Comparison of ENCODE assay signal across 20 mouse cellular contexts in the genomic region with DNA sequence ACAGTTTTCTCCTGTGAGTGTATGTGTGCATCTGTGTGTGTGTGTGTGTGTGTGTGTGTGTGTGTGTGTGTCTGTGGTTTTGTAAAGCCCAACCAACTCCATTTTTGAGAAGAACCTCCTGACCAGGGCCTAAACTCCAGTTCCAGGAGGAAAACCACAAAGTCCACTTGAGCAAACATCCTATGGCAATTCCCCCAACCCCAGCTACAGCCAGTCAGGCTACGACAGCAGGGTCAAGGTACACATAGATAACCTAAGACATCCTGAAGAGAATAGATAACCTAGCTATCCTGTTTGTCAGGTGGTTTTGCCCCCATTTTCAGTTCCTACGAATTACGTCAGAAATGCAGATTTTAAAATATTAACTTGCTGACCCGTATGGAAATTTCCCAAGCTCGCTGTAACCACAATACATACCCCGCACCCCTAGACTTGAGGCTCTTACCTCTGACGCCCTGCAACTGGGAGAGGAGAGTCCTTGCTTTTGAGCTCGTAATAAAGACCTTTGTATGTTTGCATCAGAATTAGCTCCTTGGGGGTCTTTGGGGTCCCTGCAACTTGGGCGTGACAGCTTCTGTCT. TPM values are rescaled to one million over a fixed set of nuclear protein-coding genes. Genes with fewer than 3 reads are reported as not detected.
DNase-seq lines count a peak whose midpoint lies in the region; ATAC-seq and TF ChIP-seq lines count a peak whose summit lies in the region.
"Had no signal": no experiment of that assay in that cellular context is flagged by ENCODE, and none has a peak within 500 bp of the region (broad histone marks: within the 10 kb centered on the region; RNA-seq: fewer than 3 reads in every experiment).

No protein-coding gene starts in this region.

- no peak for TF ChIP-seq POLR2A in ES-Bruce4 (IDR thresholded peaks at IDR 0.05; ENCODE audit: insufficient read depth, low read length)
- no peak for TF ChIP-seq POLR2A in small intestine, adult 2 months (IDR thresholded peaks at IDR 0.05; ENCODE audit: low read depth, low read length)

- no peak for ATAC-seq in kidney, embryonic 15.5 days (replicated peaks; ENCODE audit: low FRiP score)
- ATAC-seq in kidney, embryonic 14.5 days (ENCODE audit: low FRiP score, low TSS enrichment): no peak
- ATAC-seq in intestine, embryonic 16.5 days: peak; percentile 41

- no peak for DNase-seq in layer of hippocampus, adult 18-20 months (ENCODE audit: low spot score in 2 of 2)
- DNase-seq in adrenal gland, postnatal 14 days: no peak
- DNase-seq: B cell, adult 2 months; cerebellum, adult 11-12 months; gastrocnemius, postnatal 14 days; lung, embryonic 14.5 days; lung, postnatal 4 days; right cerebral cortex, postnatal 14 days; thymus, postnatal 25 days had no signal

- TF ChIP-seq EP300 in ES-Bruce4 (IDR thresholded peaks at IDR 0.05; ENCODE audit: insufficient read depth, low read depth, low read length): no peak

- no peaks in the 10 kb centered on the region for H3K9me3 ChIP-seq in kidney, embryonic 15.5 days (replicated peaks)
- H3K9me3 ChIP-seq in kidney, embryonic 14.5 days (ENCODE audit: control insufficient read depth, low read length): no peaks in the 10 kb centered on the region
- H3K9me3 ChIP-seq in ES-Bruce4 (replicated peaks; ENCODE audit: control insufficient read depth, insufficient read depth, low read length, poor library complexity, severe bottlenecking): no peaks in the 10 kb centered on the region
- H3K9me3 ChIP-seq in intestine, embryonic 16.5 days (ENCODE audit: control insufficient read depth, low read length): no peaks in the 10 kb centered on the region
- H3K9me3 ChIP-seq: forebrain, embryonic 12.5 days; hindbrain, embryonic 13.5 days; midbrain, embryonic 12.5 days; neural tube, embryonic 13.5 days had no signal

- no peak overlapping the region for H3K4me2 ChIP-seq in kidney, embryonic 15.5 days
- no peak overlapping the region for H3K4me2 ChIP-seq in kidney, embryonic 14.5 days (replicated peaks; ENCODE audit: low read depth, low read length)
- no peak overlapping the region for H3K4me2 ChIP-seq in intestine, embryonic 16.5 days (ENCODE audit: low read depth, low read length)
- H3K4me2 ChIP-seq: forebrain, embryonic 12.5 days; hindbrain, embryonic 13.5 days; lung, embryonic 14.5 days; midbrain, embryonic 12.5 days; neural tube, embryonic 13.5 days had no signal

- no peak overlapping the region for H3K9ac ChIP-seq in kidney, embryonic 15.5 days
- H3K9ac ChIP-seq in kidney, embryonic 14.5 days (ENCODE audit: low read depth, low read length): no peak overlapping the region
- H3K9ac ChIP-seq in ES-Bruce4 (ENCODE audit: low read depth, poor library complexity, severe bottlenecking): no peak overlapping the region
- H3K9ac ChIP-seq in intestine, embryonic 16.5 days (ENCODE audit: low read depth, low read length): no peak overlapping the region
- H3K9ac ChIP-seq: forebrain, embryonic 12.5 days; hindbrain, embryonic 13.5 days; lung, embryonic 14.5 days; midbrain, embryonic 12.5 days; neural tube, embryonic 13.5 days had no signal

- peaks cover 6% of the 10 kb centered on the region for H3K36me3 ChIP-seq in kidney, embryonic 15.5 days
- peaks cover 3% of the 10 kb centered on the region for H3K36me3 ChIP-seq in kidney, embryonic 14.5 days (ENCODE audit: control insufficient read depth, insufficient read depth, low read length)
- peaks cover 6% of the 10 kb centered on the region for H3K36me3 ChIP-seq in ES-Bruce4 (ENCODE audit: control insufficient read depth, insufficient read depth, low read length, poor library complexity, severe bottlenecking)
- no peaks in the 10 kb centered on the region for H3K36me3 ChIP-seq in intestine, embryonic 16.5 days (ENCODE audit: control insufficient read depth, insufficient read depth, low read length)
- peaks cover 4% of the 10 kb centered on the region; the same call in 1 of the 2 replicates for H3K36me3 ChIP-seq in small intestine, adult 2 months (ENCODE audit: control insufficient read depth, insufficient read depth, low read length)

- WGBS in kidney, embryonic 15.5 days: 74% methylated on average over 9 of the region's 9 CpGs
- 77% methylated on average over 9 of the region's 9 CpGs for WGBS in kidney, embryonic 14.5 days
- 50% methylated on average over 9 of the region's 9 CpGs for WGBS in intestine, embryonic 16.5 days
- WGBS in small intestine, adult 2 months: 35% methylated on average over 9 of the region's 9 CpGs

- peaks cover 20% of the 10 kb centered on the region for H3K27me3 ChIP-seq in kidney, embryonic 15.5 days
- 0 out of 2 replicates have a peak, but pooled peaks cover 3% of the 10 kb centered on the region for H3K27me3 ChIP-seq in kidney, embryonic 14.5 days (ENCODE audit: control insufficient read depth, insufficient read depth, low read length)
- no peaks in the 10 kb centered on the region for H3K27me3 ChIP-seq in ES-Bruce4 (ENCODE audit: control insufficient read depth, insufficient read depth, low read length, poor library complexity, severe bottlenecking)
- no peaks in the 10 kb centered on the region for H3K27me3 ChIP-seq in intestine, embryonic 16.5 days (replicated peaks; ENCODE audit: control insufficient read depth, insufficient read depth, low read length)
- no peaks in the 10 kb centered on the region for H3K27me3 ChIP-seq in small intestine, adult 2 months (ENCODE audit: control insufficient read depth, insufficient read depth, low read length)

- H3K4me1 ChIP-seq in kidney, embryonic 15.5 days: peaks cover 16% of the 10 kb centered on the region
- peaks cover 6% of the 10 kb centered on the region; the same call in 1 of the 2 replicates for H3K4me1 ChIP-seq in kidney, embryonic 14.5 days (ENCODE audit: control insufficient read depth, insufficient read depth, low read length)
- H3K4me1 ChIP-seq in ES-Bruce4 (ENCODE audit: control insufficient read depth, insufficient read depth, low read length): peaks cover 1% of the 10 kb centered on the region
- H3K4me1 ChIP-seq in intestine, embryonic 16.5 days (ENCODE audit: control insufficient read depth, insufficient read depth, low read length): peaks cover 7% of the 10 kb centered on the region; the same call in 1 of the 2 replicates
- H3K4me1 ChIP-seq in small intestine, adult 2 months (ENCODE audit: control insufficient read depth, insufficient read depth, insufficient read length, low read length): peaks cover 3% of the 10 kb centered on the region; the same call in 1 of the 2 replicates

- no peak overlapping the region for H3K4me3 ChIP-seq in kidney, embryonic 15.5 days (replicated peaks)
- H3K4me3 ChIP-seq in kidney, embryonic 14.5 days (ENCODE audit: low read length): no peak overlapping the region
- H3K4me3 ChIP-seq in ES-Bruce4 (ENCODE audit: low read depth, low read length): no peak overlapping the region
- no peak overlapping the region for H3K4me3 ChIP-seq in intestine, embryonic 16.5 days (ENCODE audit: low read length)
- H3K4me3 ChIP-seq in small intestine, adult 2 months (ENCODE audit: low read depth, low read length): no peak overlapping the region
- H3K4me3 ChIP-seq: forebrain, embryonic 12.5 days; hindbrain, embryonic 13.5 days; layer of hippocampus, adult 2 months; midbrain, embryonic 12.5 days; neural tube, embryonic 13.5 days had no signal

- H3K27ac ChIP-seq in kidney, embryonic 15.5 days: 0 out of 2 replicates have a peak overlapping the region, but pooled peaks have one; percentile 9
- H3K27ac ChIP-seq in kidney, embryonic 14.5 days (ENCODE audit: low read depth, low read length): no peak overlapping the region
- H3K27ac ChIP-seq in ES-Bruce4 (ENCODE audit: insufficient read depth, low read length): peak overlapping the region; percentile 96
- H3K27ac ChIP-seq in intestine, embryonic 16.5 days (ENCODE audit: low read length): peak overlapping the region; percentile 65
- H3K27ac ChIP-seq in small intestine, adult 2 months (ENCODE audit: insufficient read depth, low read depth, low read length): peak overlapping the region; percentile 54; the same call in 1 of the 2 replicates
- H3K27ac ChIP-seq: forebrain, embryonic 12.5 days; hindbrain, embryonic 13.5 days; layer of hippocampus, adult 2 months; midbrain, embryonic 12.5 days; neural tube, embryonic 13.5 days; stomach, postnatal 0 days had no signal

- no peak for TF ChIP-seq CTCF in ES-Bruce4 (IDR thresholded peaks at IDR 0.05; ENCODE audit: low read depth, low read length)
- no peak for TF ChIP-seq CTCF in small intestine, adult 2 months (IDR thresholded peaks at IDR 0.05; ENCODE audit: extremely low read depth, insufficient read length, insufficient replicate concordance, low read depth, low read length)

RNA-seq across cellular contexts. Expression of a gene that starts 2.9 kb away (rescaled TPM):
- 23.5 and 26.0 TPM in 2 replicates for polyA plus RNA-seq in kidney, embryonic 15.5 days (2015; fragmentation: Nextera tagmentation; extraction: Ambion mirVana)
- 28.7 and 33.0 TPM in 2 replicates for polyA plus RNA-seq in kidney, embryonic 14.5 days (2014; fragmentation: Nextera tagmentation; extraction: Ambion mirVana)
- polyA plus RNA-seq in ES-Bruce4 (2011; ENCODE audit: insufficient read depth, insufficient read length, low read depth, missing spikeins): 55.0 and 58.7 TPM in 2 replicates
- polyA plus RNA-seq in intestine, embryonic 16.5 days (2015; fragmentation: Nextera tagmentation; extraction: Ambion mirVana): 20.6 and 22.0 TPM in 2 replicates
- 0.42 and 2.6 TPM in 2 replicates for polyA plus RNA-seq in small intestine, adult 2 months (2012; rRNA removed)
- total RNA-seq in layer of hippocampus, adult 18-20 months (2021): 10 to 100 TPM; 13.1 to 13.6 TPM
- total RNA-seq in adrenal gland, postnatal 14 days (2021): 14.1 and 16.0 TPM in 2 replicates

RNA-seq across cellular contexts. Expression of a gene that starts 28.1 kb away (rescaled TPM):
- polyA plus RNA-seq in kidney, embryonic 15.5 days (2015; fragmentation: Nextera tagmentation; extraction: Ambion mirVana): 244 and 246 TPM in 2 replicates
- polyA plus RNA-seq in kidney, embryonic 14.5 days (2014; fragmentation: Nextera tagmentation; extraction: Ambion mirVana): 262 and 292 TPM in 2 replicates
- polyA plus RNA-seq in ES-Bruce4 (2011; ENCODE audit: insufficient read depth, insufficient read length, low read depth, missing spikeins): 642 and 659 TPM in 2 replicates
- 314 and 329 TPM in 2 replicates for polyA plus RNA-seq in intestine, embryonic 16.5 days (2015; fragmentation: Nextera tagmentation; extraction: Ambion mirVana)
- polyA plus RNA-seq in small intestine, adult 2 months (2012; rRNA removed): 117 and 450 TPM in 2 replicates
- 100 to 1,000 TPM; 214 TPM for total RNA-seq in layer of hippocampus, adult 18-20 months (2021)
- 206 and 229 TPM in 2 replicates for total RNA-seq in adrenal gland, postnatal 14 days (2021)
